Mouse (Mus musculus) embryonic facial prominence, embryonic 14.5 days (tissue): Measurements from ENCODE around the gene Atox1. TPM values are rescaled to one million over a fixed set of nuclear protein-coding genes. Genes with fewer than 3 reads are reported as not detected.
A peak's percentile ranks its signal among the peaks of the same experiment; 100 is the strongest.

Source experiments
- ATAC-seq: fragments of 200-750 bp; cut with Nextera tagmentation; 2 replicates; pipeline ENCODE4 v1.8.0; 2017; ENCODE audit warnings: low read depth, moderate number of reproducible peaks, moderate TSS enrichment
- DNase-seq: peaks from one replicate; pipeline ENCODE4 v3.0.0-alpha.2; 2015; ENCODE audit warnings: low spot score
- H3K27ac ChIP-seq: fragments of 300-500 bp; sonication (generic); replicated peaks from 2 replicates; pipeline ENCODE4 v1.5.1; 2014; ENCODE audit warnings: low read depth, mild to moderate bottlenecking, low read length, moderate library complexity
- H3K27me3 ChIP-seq: fragments of 300-500 bp; sonication (generic); replicated peaks from 2 replicates; pipeline ENCODE4 v1.6.1; 2014; ENCODE audit warnings: low read length; ENCODE audit not compliant: control insufficient read depth, insufficient read depth
- H3K36me3 ChIP-seq: fragments of 300-500 bp; sonication (generic); 2 replicates; pipeline ENCODE4 v1.6.1; 2014; ENCODE audit warnings: low read length, mixed read lengths; ENCODE audit not compliant: control insufficient read depth, insufficient read depth
- H3K4me1 ChIP-seq: fragments of 300-500 bp; sonication (generic); 2 replicates; pipeline ENCODE4 v1.6.1; 2014; ENCODE audit warnings: antibody characterized with exemption, low read length; ENCODE audit not compliant: control insufficient read depth, insufficient read depth
- H3K4me2 ChIP-seq: fragments of 300-500 bp; sonication (generic); 2 replicates; pipeline ENCODE4 v1.6.1; 2014; ENCODE audit warnings: low read depth, mild to moderate bottlenecking, low read length, moderate library complexity, mixed read lengths
- H3K4me3 ChIP-seq: fragments of 300-500 bp; sonication (generic); 2 replicates; pipeline ENCODE4 v1.5.1; 2014; ENCODE audit warnings: low read depth, mild to moderate bottlenecking, low read length
- H3K9ac ChIP-seq: fragments of 300-500 bp; sonication (generic); 2 replicates; pipeline ENCODE4 v1.6.1; 2014; ENCODE audit warnings: low read depth, mild to moderate bottlenecking, low read length, moderate library complexity, mixed read lengths
- H3K9me3 ChIP-seq: fragments of 300-500 bp; sonication (generic); 2 replicates; pipeline ENCODE4 v1.6.1; 2016; ENCODE audit warnings: low read length; ENCODE audit not compliant: control insufficient read depth
- WGBS: fragments of 180-500 bp; shearing (Covaris S2); extraction: QIAGEN DNeasy Blood & Tissue Kit; methylation state at CpG from one replicate; pipeline ENCODE4 v1.1.7; 2014; 5-methylcytosine and 5-hydroxymethylcytosine counted together
- microRNA-seq: library from miRNA; unstranded; fragments of <30 nt; microRNA quantifications from one replicate; pipeline ENCODE4, GENCODE M21; 2016; ENCODE audit warnings: borderline number of aligned reads
- polyA plus RNA-seq: library from polyadenylated mRNA; unstranded; fragments of >200 nt; fragmentation: Nextera tagmentation; extraction: Ambion mirVana; gene quantifications from 2 replicates; pipeline ENCODE4 v1.2.1, GENCODE M21; 2014

The Atox1 gene
- polyA plus RNA-seq, 1 experiment from 2014 or later = 416 TPM

DNA sequence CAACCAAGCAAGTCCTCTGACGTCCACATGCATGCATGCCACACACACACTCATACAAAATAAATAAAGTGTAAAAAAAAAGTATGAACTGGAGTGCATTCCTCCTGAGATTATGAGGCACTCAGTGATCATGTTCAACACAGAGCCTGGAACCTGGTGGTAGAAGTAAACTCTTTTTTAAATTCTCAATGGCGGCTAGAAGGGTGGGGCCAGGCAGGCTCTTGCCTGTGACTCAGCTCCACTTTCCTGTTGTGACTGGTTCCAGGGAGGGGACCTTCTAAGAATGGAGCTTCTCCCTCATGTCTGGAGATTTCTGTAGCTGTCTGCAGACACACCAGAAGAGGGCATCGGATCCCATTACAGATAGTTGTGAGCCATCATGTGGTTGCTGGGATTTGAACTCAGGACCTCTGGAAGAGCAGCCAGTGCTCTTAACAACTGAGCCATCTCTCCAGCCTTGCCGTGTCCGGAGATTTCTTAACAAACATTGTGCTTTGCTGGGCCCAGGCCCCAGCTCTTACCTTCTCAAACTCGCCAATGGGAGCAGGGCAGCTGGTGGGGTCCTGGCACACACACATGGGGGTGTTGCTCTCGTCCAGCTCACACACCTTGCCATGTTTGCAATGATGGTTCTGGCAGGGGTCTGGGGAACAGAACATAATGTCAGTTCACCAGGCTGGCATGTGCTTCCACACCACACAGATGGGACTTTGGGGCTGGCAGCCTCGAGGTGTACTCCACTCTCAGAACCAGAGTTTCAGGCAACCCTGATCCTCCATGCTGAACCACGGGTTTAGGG is 56.2 kb downstream of the Atox1 start:
- Histone ChIP-seq H3K36me3 (peaks cover 97% of the 10 kb centered on the region), H3K4me2 (no peak overlapping the region), H3K9me3 (no peaks in the 10 kb centered on the region), H3K27me3 (no peaks in the 10 kb centered on the region), H3K27ac (peak overlapping the region; percentile 63; the same call in 1 of the 2 replicates), H3K4me1 (no peaks in the 10 kb centered on the region), H3K9ac (no peak overlapping the region), H3K4me3 (no peak overlapping the region)
- no peak for DNase-seq
- 84% methylated on average over 9 of the region's 9 CpGs for WGBS
- ATAC-seq = no peak

DNA sequence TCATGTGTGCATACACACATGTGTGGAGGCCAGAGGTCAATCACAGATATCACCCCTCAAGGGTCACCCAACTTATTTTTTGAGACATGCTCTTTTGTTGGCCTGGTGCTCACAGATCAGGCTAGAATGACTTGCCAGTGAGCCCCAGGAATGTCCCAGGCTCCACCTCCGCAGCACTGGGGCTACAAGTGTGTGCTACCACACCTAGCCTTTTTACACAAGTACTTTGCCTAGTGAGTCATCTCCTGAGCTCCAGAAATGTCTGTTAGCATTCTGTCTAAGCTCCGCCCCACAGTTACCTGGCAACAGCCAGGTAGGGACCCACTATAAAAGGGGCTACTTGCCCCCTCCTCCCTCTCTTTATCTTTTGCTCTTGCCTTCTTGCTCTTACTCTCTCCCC is 60.2 kb downstream of the Atox1 start:
- Histone ChIP-seq H3K4me2 (no peak overlapping the region), H3K9me3 (no peaks in the 10 kb centered on the region), H3K27ac (no peak overlapping the region), H3K4me3 (no peak overlapping the region), H3K4me1 (no peaks in the 10 kb centered on the region), H3K36me3 (peaks cover 92% of the 10 kb centered on the region), H3K9ac (no peak overlapping the region), H3K27me3 (no peaks in the 10 kb centered on the region)
- 97% methylated on average over 2 of the region's 2 CpGs for WGBS
- DNase-seq (no peak), ATAC-seq (0 out of 2 replicates have a peak, but pooled peaks have one; percentile 19)

DNA sequence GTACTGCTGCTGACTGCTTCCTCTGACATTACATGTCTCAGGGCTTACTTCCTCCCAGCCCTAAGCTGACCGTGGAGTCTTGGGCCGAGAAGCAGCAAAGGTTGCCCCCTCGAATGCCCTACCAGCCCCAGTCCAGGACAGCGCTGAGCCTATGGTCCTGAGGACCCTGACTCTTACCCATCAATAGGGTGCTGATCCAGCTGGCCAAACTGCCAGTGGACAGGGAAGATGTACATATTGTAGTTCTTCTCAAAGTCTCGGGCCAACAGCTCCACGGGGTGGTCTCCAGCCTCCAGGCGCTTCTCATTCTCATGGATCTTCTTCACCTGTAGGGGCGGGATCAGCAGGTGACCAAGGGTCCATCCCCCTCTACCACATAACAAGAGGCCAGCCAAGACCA is 62.7 kb downstream of the Atox1 start:
- Histone ChIP-seq H3K9ac (no peak overlapping the region), H3K4me3 (no peak overlapping the region), H3K27me3 (no peaks in the 10 kb centered on the region), H3K9me3 (no peaks in the 10 kb centered on the region), H3K27ac (no peak overlapping the region), H3K36me3 (peaks cover 89% of the 10 kb centered on the region), H3K4me2 (no peak overlapping the region), H3K4me1 (no peaks in the 10 kb centered on the region)
- WGBS = 88% methylated on average over 8 of the region's 8 CpGs
- DNase-seq = no peak
- ATAC-seq = no peak; the same call in 1 of the 2 replicates

GRCm38 (mm10) chr11:55397441-55397840 is 63.6 kb downstream of the Atox1 start:
- no peaks in the 10 kb centered on the region for H3K4me1 ChIP-seq
- 86% methylated on average over 9 of the region's 9 CpGs for WGBS
- no peaks in the 10 kb centered on the region for H3K27me3 ChIP-seq
- H3K4me3 ChIP-seq = no peak overlapping the region
- no peak overlapping the region for H3K4me2 ChIP-seq
- no peak for DNase-seq
- H3K27ac ChIP-seq = no peak overlapping the region
- no peak for ATAC-seq
- no peak overlapping the region for H3K9ac ChIP-seq
- H3K36me3 ChIP-seq = peaks cover 79% of the 10 kb centered on the region
- H3K9me3 ChIP-seq = no peaks in the 10 kb centered on the region

- Histone ChIP-seq H3K27ac (no peak overlapping the region), H3K4me3 (no peak overlapping the region), H3K4me1 (no peaks in the 10 kb centered on the region), H3K9ac (no peak overlapping the region), H3K36me3 (peaks cover 75% of the 10 kb centered on the region), H3K27me3 (no peaks in the 10 kb centered on the region), H3K9me3 (no peaks in the 10 kb centered on the region), H3K4me2 (no peak overlapping the region)
- WGBS = 78% methylated on average over 2 of the region's 2 CpGs
- DNase-seq = no peak
- ATAC-seq = no peak
Measured at GRCm38 (mm10) chr11:55397036-55397435, 64.0 kb downstream of the Atox1 start.

Small RNAs within 50 kb of the gene (microRNA-seq; reads per million reads assigned to microRNA genes)
- gene Mir7652 = not detected

Other genes with a start within 250 kb of the Atox1 start
- 1.2 and 1.5 TPM in 2 replicates for gene Fat2, start 124.7 kb downstream of the Atox1 start, polyA plus RNA-seq
- gene Sparc, start 38.1 kb downstream of the Atox1 start, polyA plus RNA-seq = 2,713 and 3,340 TPM in 2 replicates
- gene G3bp1, start 8.4 kb upstream of the Atox1 start, polyA plus RNA-seq = 147 and 171 TPM in 2 replicates
- gene Glra1, start 147.0 kb upstream of the Atox1 start, polyA plus RNA-seq = not detected in 2 replicates